Mouse (Mus musculus) hindbrain, embryonic 14.5 days (tissue): Measurements from ENCODE around the gene Mtmr12. TPM values are rescaled to one million over a fixed set of nuclear protein-coding genes. Genes with fewer than 3 reads are reported as not detected.

Experiments used
- ATAC-seq: fragments of 200-750 bp; cut with Nextera tagmentation; 2 replicates; pipeline ENCODE4 v1.8.0; 2017; ENCODE audit warnings: moderate number of reproducible peaks, mild to moderate bottlenecking, moderate TSS enrichment, moderate library complexity; ENCODE audit not compliant: low FRiP score
- DNase-seq: peaks from one replicate; pipeline ENCODE4 v3.0.0-alpha.2; 2015; ENCODE audit warnings: low spot score
- H3K27ac ChIP-seq: fragments of 300-500 bp; sonication (generic); 2 replicates; pipeline ENCODE4 v1.5.1; 2014; ENCODE audit warnings: mild to moderate bottlenecking, moderate library complexity
- H3K27me3 ChIP-seq: fragments of 300-500 bp; sonication (generic); 2 replicates; pipeline ENCODE4 v1.6.1; 2014; ENCODE audit warnings: mild to moderate bottlenecking, low read length, mixed read lengths; ENCODE audit not compliant: control insufficient read depth, insufficient read depth
- H3K36me3 ChIP-seq: fragments of 300-500 bp; sonication (generic); replicated peaks from 2 replicates; pipeline ENCODE4 v1.6.1; 2014; ENCODE audit not compliant: control insufficient read depth, insufficient read depth
- H3K4me1 ChIP-seq: fragments of 300-500 bp; sonication (generic); replicated peaks from 2 replicates; pipeline ENCODE4 v1.6.1; 2014; ENCODE audit warnings: antibody characterized with exemption, low read length, mixed read lengths; ENCODE audit not compliant: control insufficient read depth, insufficient read depth
- H3K4me2 ChIP-seq: fragments of 300-500 bp; sonication (generic); replicated peaks from 2 replicates; pipeline ENCODE4 v1.6.1; 2014; ENCODE audit warnings: mild to moderate bottlenecking, moderate library complexity
- H3K4me3 ChIP-seq: fragments of 300-500 bp; sonication (generic); replicated peaks from 2 replicates; pipeline ENCODE4 v1.5.1; 2014; ENCODE audit warnings: mild to moderate bottlenecking, low read length
- H3K9ac ChIP-seq: fragments of 300-500 bp; sonication (generic); 2 replicates; pipeline ENCODE4 v1.6.1; 2014
- H3K9me3 ChIP-seq: fragments of 300-500 bp; sonication (generic); 2 replicates; pipeline ENCODE4 v1.6.1; 2016; ENCODE audit warnings: low read length; ENCODE audit not compliant: control insufficient read depth
- WGBS: fragments of 180-500 bp; shearing (Covaris S2); extraction: QIAGEN DNeasy Blood & Tissue Kit; methylation state at CpG from one replicate; pipeline ENCODE4 v1.1.7; 2014; 5-methylcytosine and 5-hydroxymethylcytosine counted together
- polyA plus RNA-seq: library from polyadenylated mRNA; unstranded; fragments of >200 nt; fragmentation: Nextera tagmentation; extraction: Ambion mirVana; gene quantifications from 2 replicates; pipeline ENCODE4 v1.2.1, GENCODE M21; 2014

Mtmr12 gene
- polyA plus RNA-seq, 1 experiment from 2014 or later = 7.9 TPM

- Histone ChIP-seq H3K4me1 (no peaks in the 10 kb centered on the region), H3K9ac (no peak overlapping the region), H3K9me3 (no peaks in the 10 kb centered on the region), H3K27me3 (no peaks in the 10 kb centered on the region), H3K4me2 (no peak overlapping the region), H3K27ac (no peak overlapping the region), H3K36me3 (peaks cover 13% of the 10 kb centered on the region), H3K4me3 (no peak overlapping the region)
- ATAC-seq (no peak), DNase-seq (no peak)
- WGBS = 84% methylated on average over 4 of the region's 4 CpGs
Observed at GRCm38 (mm10) chr15:12275091-12275623, 70.3 kb downstream of the Mtmr12 start.

- H3K27ac ChIP-seq = no peak overlapping the region
- no peaks in the 10 kb centered on the region for H3K27me3 ChIP-seq
- DNase-seq (no peak), ATAC-seq (no peak)
- no peak overlapping the region for H3K4me3 ChIP-seq
- H3K4me2 ChIP-seq = no peak overlapping the region
- no peaks in the 10 kb centered on the region for H3K4me1 ChIP-seq
- H3K36me3 ChIP-seq = no peaks in the 10 kb centered on the region
- no peaks in the 10 kb centered on the region for H3K9me3 ChIP-seq
- 92% methylated on average over 1 of the region's 1 CpGs for WGBS
- no peak overlapping the region for H3K9ac ChIP-seq
Observed at GRCm38 (mm10) chr15:12279816-12280215, 75.0 kb downstream of the Mtmr12 start.

GRCm38 (mm10) chr15:12284794-12285534 lies 80.1 kb downstream of the Mtmr12 start:
- 80% methylated on average over 6 of the region's 6 CpGs for WGBS

GRCm38 (mm10) chr15:12285535-12285809 lies 80.6 kb downstream of the Mtmr12 start:
- no peak overlapping the region for H3K4me2 ChIP-seq
- ATAC-seq (no peak), DNase-seq (no peak)
- no peaks in the 10 kb centered on the region for H3K4me1 ChIP-seq
- no peaks in the 10 kb centered on the region for H3K27me3 ChIP-seq
- H3K4me3 ChIP-seq = no peak overlapping the region
- H3K9me3 ChIP-seq = no peaks in the 10 kb centered on the region
- no peak overlapping the region for H3K9ac ChIP-seq
- H3K27ac ChIP-seq = 0 out of 2 replicates have a peak overlapping the region, but pooled peaks have one; percentile 2
- H3K36me3 ChIP-seq = no peaks in the 10 kb centered on the region
- WGBS = 83% methylated on average over 5 of the region's 5 CpGs

More at GRCm38 (mm10) chr15:12284794-12285534, 80.1 kb downstream of the Mtmr12 start:
- Histone ChIP-seq H3K36me3 (no peaks in the 10 kb centered on the region), H3K27ac (0 out of 2 replicates have a peak overlapping the region, but pooled peaks have one; percentile 2), H3K9ac (no peak overlapping the region), H3K27me3 (no peaks in the 10 kb centered on the region), H3K9me3 (no peaks in the 10 kb centered on the region), H3K4me2 (no peak overlapping the region), H3K4me1 (no peaks in the 10 kb centered on the region), H3K4me3 (no peak overlapping the region)
- ATAC-seq = no peak
- DNase-seq = no peak

GRCm38 (mm10) chr15:12290330-12290729 lies 85.5 kb downstream of the Mtmr12 start:
- 86% methylated on average over 7 of the region's 7 CpGs for WGBS
- ATAC-seq = no peak

GRCm38 (mm10) chr15:12291757-12292156 lies 86.9 kb downstream of the Mtmr12 start:
- Histone ChIP-seq H3K9me3 (no peaks in the 10 kb centered on the region), H3K36me3 (no peaks in the 10 kb centered on the region), H3K4me1 (no peaks in the 10 kb centered on the region), H3K9ac (no peak overlapping the region), H3K4me2 (no peak overlapping the region), H3K27ac (no peak overlapping the region), H3K27me3 (no peaks in the 10 kb centered on the region), H3K4me3 (no peak overlapping the region)
- DNase-seq = no peak
- ATAC-seq = no peak
- 92% methylated on average over 2 of the region's 2 CpGs for WGBS

More at GRCm38 (mm10) chr15:12290330-12290729, 85.5 kb downstream of the Mtmr12 start:
- no peak overlapping the region for H3K4me3 ChIP-seq
- no peak overlapping the region for H3K27ac ChIP-seq
- no peaks in the 10 kb centered on the region for H3K4me1 ChIP-seq
- no peak overlapping the region for H3K9ac ChIP-seq
- no peak overlapping the region for H3K4me2 ChIP-seq
- H3K27me3 ChIP-seq = no peaks in the 10 kb centered on the region
- no peaks in the 10 kb centered on the region for H3K36me3 ChIP-seq
- DNase-seq = no peak
- H3K9me3 ChIP-seq = no peaks in the 10 kb centered on the region

- Histone ChIP-seq H3K27me3 (no peaks in the 10 kb centered on the region), H3K9ac (no peak overlapping the region), H3K4me3 (no peak overlapping the region), H3K27ac (no peak overlapping the region), H3K36me3 (no peaks in the 10 kb centered on the region), H3K4me2 (no peak overlapping the region), H3K9me3 (no peaks in the 10 kb centered on the region), H3K4me1 (no peaks in the 10 kb centered on the region)
- DNase-seq (no peak), ATAC-seq (no peak)
- 68% methylated on average over 2 of the region's 2 CpGs for WGBS
Observed at GRCm38 (mm10) chr15:12296228-12296627, 91.4 kb downstream of the Mtmr12 start.

- Histone ChIP-seq H3K4me2 (no peak overlapping the region), H3K36me3 (no peaks in the 10 kb centered on the region), H3K27ac (no peak overlapping the region), H3K9ac (no peak overlapping the region), H3K4me3 (no peak overlapping the region), H3K4me1 (no peaks in the 10 kb centered on the region), H3K9me3 (no peaks in the 10 kb centered on the region), H3K27me3 (no peaks in the 10 kb centered on the region)
- no peak for DNase-seq
- 88% methylated on average over 7 of the region's 7 CpGs for WGBS
- ATAC-seq = no peak
Observed at GRCm38 (mm10) chr15:12298231-12298737, 93.5 kb downstream of the Mtmr12 start.

- H3K27ac ChIP-seq = no peak overlapping the region
- ATAC-seq (no peak), DNase-seq (no peak)
- no peaks in the 10 kb centered on the region for H3K27me3 ChIP-seq
- WGBS = 71% methylated on average over 5 of the region's 6 CpGs
- H3K4me3 ChIP-seq = no peak overlapping the region
- H3K9ac ChIP-seq = no peak overlapping the region
- H3K9me3 ChIP-seq = no peaks in the 10 kb centered on the region
- no peaks in the 10 kb centered on the region for H3K4me1 ChIP-seq
- H3K36me3 ChIP-seq = no peaks in the 10 kb centered on the region
- H3K4me2 ChIP-seq = no peak overlapping the region
Observed at GRCm38 (mm10) chr15:12301771-12302170, 96.9 kb downstream of the Mtmr12 start.
